Mouse (Mus musculus) layer of hippocampus, adult 6 months (tissue): Measurements from ENCODE around the gene Ube2a. TPM values are rescaled to one million over a fixed set of nuclear protein-coding genes. Genes with fewer than 3 reads are reported as not detected.

ENCODE experiments used
- long read RNA-seq, 2 experiments: library from polyadenylated mRNA; unstranded; transcript quantifications; one replicate each; pipeline ENCODE4 v2.0.0; 2019 to 2020
- polyA plus RNA-seq: library from polyadenylated mRNA; unstranded; fragments of <200 nt; fragmentation: Nextera tagmentation; gene quantifications from 2 replicates; pipeline ENCODE4 v1.2.3, GENCODE M21; 2021

The Ube2a gene
- 67.2 and 70.9 TPM in 2 replicates for polyA plus RNA-seq
- long read RNA-seq, experiment 1, transcript Ube2a-201 (6 exons, 1,732 nt): major isoform, 60 of 66 reads
- long read RNA-seq, experiment 1, partial matches to known transcripts: 2 of 66 reads
- long read RNA-seq, experiment 1, other reads (novel, unspliced or antisense): 1 of 66 reads
- long read RNA-seq, experiment 2, transcript Ube2a-208 (5 exons, 719 nt): minor isoform, 8 of 138 reads
- long read RNA-seq, experiment 2, transcript Ube2a-201 (6 exons, 1,732 nt): major isoform, 127 of 138 reads
- long read RNA-seq, experiment 2, partial matches to known transcripts: 0 of 138 reads
- long read RNA-seq, experiment 2, other reads (novel, unspliced or antisense): 3 of 138 reads

GRCm38 (mm10) chrX:36873765-36874164 is at the start of gene Ube2a, which contains the start of gene C330007P06Rik:
Gene Ube2a (plus strand): TSS chrX:36873900.
Gene C330007P06Rik (minus strand): TSS chrX:36874111.

GRCm38 (mm10) chrX:36902321-36903114 is 28.8 kb downstream of the Ube2a start, which contains the start of gene Nkrf:
Gene Nkrf (minus strand): TSS chrX:36902899.

Other genes with a start within 250 kb of the Ube2a start
- gene Akap17b, start 228.5 kb upstream of the Ube2a start, polyA plus RNA-seq: 3.4 and 3.7 TPM in 2 replicates
- gene Slc25a43, start 130.2 kb upstream of the Ube2a start, polyA plus RNA-seq: 0.13 TPM in 2 replicates
- 357 and 458 TPM in 2 replicates for gene Slc25a5, start 78.2 kb upstream of the Ube2a start, polyA plus RNA-seq
- 23.2 and 25.5 TPM in 2 replicates for gene C330007P06Rik, start 211 bp downstream of the Ube2a start, polyA plus RNA-seq
- 11.6 and 11.9 TPM in 2 replicates for gene Nkrf, start 29.0 kb downstream of the Ube2a start, polyA plus RNA-seq
- 29.7 and 31.6 TPM in 2 replicates for gene Sept6, start 117.9 kb downstream of the Ube2a start, polyA plus RNA-seq
- not detected in 2 replicates for gene Sowahd, start 174.9 kb downstream of the Ube2a start, polyA plus RNA-seq
- gene Rpl39, start 211.5 kb downstream of the Ube2a start, polyA plus RNA-seq: 1,190 and 1,219 TPM in 2 replicates
- 9.2 and 10.0 TPM in 2 replicates for gene Upf3b, start 236.4 kb downstream of the Ube2a start, polyA plus RNA-seq